Mouse (Mus musculus) layer of hippocampus, adult 2 months (tissue): ENCODE results near the gene Cops8. TPM values are rescaled to one million over a fixed set of nuclear protein-coding genes. Genes with fewer than 3 reads are reported as not detected.

ENCODE experiments used
- DNase-seq, 2 experiments: peaks; one replicate each; pipeline ENCODE4 v3.0.0; 2022; ENCODE audit warnings: low spot score in 2 of 2
- H3K27ac ChIP-seq: fragments of 200-600 bp; 2 replicates; pipeline ENCODE4 v1.8.1; 2022
- H3K4me3 ChIP-seq: fragments of 200-600 bp; 2 replicates; pipeline ENCODE4 v1.8.1; 2022; ENCODE audit warnings: mild to moderate bottlenecking
- CTCF ChIP-seq: fragments of 200-600 bp; conservative IDR thresholded peaks from 2 replicates; pipeline ENCODE4 v1.8.1; 2022; ENCODE audit warnings: antibody characterized with exemption, mild to moderate bottlenecking, moderate library complexity
- total RNA-seq, 2 experiments: library from RNA; stranded (reverse); gene quantifications; 2 replicates each; pipeline ENCODE4 v1.2.3; 2021

Gene Cops8
- total RNA-seq, 2 experiments from 2014 or later = 109 to 122 TPM

GRCm38 (mm10) chr1:90657292-90658050 lies 54.7 kb downstream of the Cops8 start:
- Histone ChIP-seq H3K4me3 (no peak overlapping the region), H3K27ac (no peak overlapping the region)
- no peak for TF ChIP-seq CTCF
- peak; percentile 56 to 63 for DNase-seq

DNA sequence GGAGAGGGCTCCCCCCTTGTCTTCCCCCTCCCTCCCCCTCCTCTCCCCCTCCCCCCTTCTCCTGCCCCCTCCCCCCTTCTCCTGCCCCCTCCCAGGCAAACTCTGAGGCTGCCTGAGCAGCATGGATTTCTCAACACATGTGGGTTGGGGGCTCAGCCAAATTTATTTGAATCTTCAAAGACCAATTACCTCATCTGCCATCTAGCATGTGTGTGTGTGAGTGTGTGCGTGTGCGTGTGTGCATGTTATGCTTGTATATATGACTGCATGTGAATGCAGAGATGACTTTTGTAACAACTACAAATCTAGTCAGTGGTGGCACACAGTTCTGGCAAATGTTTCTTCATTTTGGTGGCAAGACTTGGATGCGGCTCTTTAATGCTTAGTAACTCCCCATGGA lies 55.8 kb downstream of the Cops8 start:
- no peak overlapping the region for H3K4me3 ChIP-seq
- DNase-seq = no peak
- TF ChIP-seq CTCF = no peak
- H3K27ac ChIP-seq = no peak overlapping the region

DNA sequence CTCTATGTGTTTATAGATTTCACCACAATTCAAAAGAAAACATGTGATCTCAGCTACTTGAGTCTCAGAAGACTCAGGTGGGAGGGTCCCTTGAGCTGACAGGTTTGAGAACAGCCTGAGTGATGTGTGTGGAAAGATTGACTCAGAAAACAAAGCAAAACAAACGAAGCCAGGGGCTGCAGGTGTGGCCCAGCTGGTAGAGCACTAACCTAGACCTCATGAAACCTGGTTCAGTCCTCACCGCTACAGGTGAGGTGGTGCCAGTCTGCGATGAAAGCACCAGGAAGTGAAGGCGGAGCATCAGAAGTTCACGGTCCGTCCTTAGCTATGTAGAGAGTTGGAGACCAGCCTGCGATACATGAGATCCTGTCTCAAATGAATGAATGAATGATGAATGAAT lies 57.4 kb downstream of the Cops8 start:
- TF ChIP-seq CTCF = no peak
- Histone ChIP-seq H3K4me3 (no peak overlapping the region), H3K27ac (no peak overlapping the region)
- no peak for DNase-seq

DNA sequence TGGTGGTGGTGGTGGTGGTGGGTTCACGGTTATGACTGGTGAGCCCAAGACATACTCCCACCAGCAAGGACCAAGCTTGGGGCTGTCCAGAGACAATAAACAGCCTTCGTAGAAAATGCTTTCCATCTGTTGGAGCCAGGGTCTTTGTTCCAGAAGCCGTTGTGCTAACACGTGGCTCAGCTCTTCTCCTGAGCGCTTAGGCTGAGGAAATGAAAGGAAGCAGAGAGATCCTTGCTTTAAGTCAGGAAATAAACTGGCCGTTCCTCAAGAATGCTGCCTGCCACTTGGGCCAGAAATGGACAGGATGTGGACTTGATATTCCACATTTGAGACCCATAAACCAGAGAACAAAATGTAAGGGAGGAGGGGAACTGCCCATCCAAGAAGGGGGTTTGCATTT lies 59.7 kb downstream of the Cops8 start:
- no peak overlapping the region for H3K27ac ChIP-seq
- TF ChIP-seq CTCF = no peak
- H3K4me3 ChIP-seq = no peak overlapping the region
- no peak for DNase-seq

Other genes starting within 250 kb of the Cops8 start
- gene Col6a3, start 241.0 kb downstream of the Cops8 start, total RNA-seq = 1 to 10 TPM; 3.4 to 4.0 TPM